Comparison of ENCODE assay signal across 8 mouse cellular contexts in genomic region chr10:28730122-28730521, GRCm38 (mm10).
DNase-seq lines count a peak whose midpoint lies in the region; ATAC-seq lines count a peak whose summit lies in the region.

No protein-coding gene starts in this region.

- no peaks in the 10 kb centered on the region for H3K27me3 ChIP-seq in forebrain, embryonic 11.5 days (ENCODE audit: control insufficient read depth, insufficient read depth, low read length)
- H3K27me3 ChIP-seq in forebrain, embryonic 10.5 days (ENCODE audit: poor library complexity, severe bottlenecking) = no peaks in the 10 kb centered on the region
- no peaks in the 10 kb centered on the region for H3K27me3 ChIP-seq in midbrain, embryonic 11.5 days (ENCODE audit: control insufficient read depth, insufficient read depth, low read length)
- no peaks in the 10 kb centered on the region for H3K27me3 ChIP-seq in midbrain, embryonic 10.5 days (ENCODE audit: low read depth, poor library complexity, severe bottlenecking)

- intact Hi-C loops in gastrocnemius, postnatal 36 days (cut with DNase I) = loop anchor here (10.0 kb wide), 1 partner anchor 245 kb away; no protein-coding TSS in a partner anchor

- H3K9ac ChIP-seq in forebrain, embryonic 11.5 days (ENCODE audit: low read length) = no peak overlapping the region
- H3K9ac ChIP-seq in midbrain, embryonic 11.5 days (ENCODE audit: low read length) = no peak overlapping the region

- WGBS in forebrain, embryonic 11.5 days = 6% methylated on average over 2 of the region's 2 CpGs
- WGBS in forebrain, embryonic 10.5 days = 7% methylated on average over 2 of the region's 2 CpGs
- WGBS in midbrain, embryonic 11.5 days = 11% methylated on average over 2 of the region's 2 CpGs
- 7% methylated on average over 2 of the region's 2 CpGs for WGBS in midbrain, embryonic 10.5 days

- no peaks in the 10 kb centered on the region for H3K9me3 ChIP-seq in forebrain, embryonic 11.5 days (ENCODE audit: control insufficient read depth, low read length)
- no peaks in the 10 kb centered on the region for H3K9me3 ChIP-seq in forebrain, embryonic 10.5 days
- no peaks in the 10 kb centered on the region for H3K9me3 ChIP-seq in midbrain, embryonic 11.5 days (ENCODE audit: control insufficient read depth, low read length)
- H3K9me3 ChIP-seq in midbrain, embryonic 10.5 days (replicated peaks) = no peaks in the 10 kb centered on the region

- H3K4me2 ChIP-seq in forebrain, embryonic 11.5 days (ENCODE audit: low read depth, low read length, severe bottlenecking) = no peak overlapping the region
- no peak overlapping the region for H3K4me2 ChIP-seq in midbrain, embryonic 11.5 days

- no peak for DNase-seq in forebrain, embryonic 11.5 days (ENCODE audit: low spot score)
- no peak for DNase-seq in forebrain, embryonic 10.5 days (ENCODE audit: extremely low spot score, low spot score)
- DNase-seq in midbrain, embryonic 11.5 days (ENCODE audit: low spot score, missing footprints) = no peak
- DNase-seq in midbrain, embryonic 10.5 days (ENCODE audit: low spot score) = no peak
- DNase-seq in embryo, embryonic 10 days (ENCODE audit: low spot score) = peak; percentile 69
- DNase-seq in lung, postnatal 25 days (ENCODE audit: low spot score) = peak; percentile 6
- DNase-seq in gastrocnemius, postnatal 36 days = no peak
- no peak for DNase-seq in adrenal gland, adult 8-10 months

- H3K4me1 ChIP-seq in forebrain, embryonic 11.5 days (replicated peaks; ENCODE audit: control insufficient read depth, insufficient read depth, low read length) = no peaks in the 10 kb centered on the region
- H3K4me1 ChIP-seq in forebrain, embryonic 10.5 days = no peaks in the 10 kb centered on the region
- H3K4me1 ChIP-seq in midbrain, embryonic 11.5 days (ENCODE audit: control insufficient read depth, insufficient read depth, low read length) = no peaks in the 10 kb centered on the region
- H3K4me1 ChIP-seq in midbrain, embryonic 10.5 days = no peaks in the 10 kb centered on the region

- no peaks in the 10 kb centered on the region for H3K36me3 ChIP-seq in forebrain, embryonic 11.5 days (ENCODE audit: control insufficient read depth, insufficient read depth, low read length)
- H3K36me3 ChIP-seq in forebrain, embryonic 10.5 days (replicated peaks) = no peaks in the 10 kb centered on the region
- no peaks in the 10 kb centered on the region for H3K36me3 ChIP-seq in midbrain, embryonic 11.5 days (ENCODE audit: control insufficient read depth, insufficient read depth, low read length)
- H3K36me3 ChIP-seq in midbrain, embryonic 10.5 days = no peaks in the 10 kb centered on the region

- peak; percentile 67; the same call in 1 of the 2 replicates for ATAC-seq in forebrain, embryonic 11.5 days (replicated peaks; ENCODE audit: low FRiP score)
- ATAC-seq in midbrain, embryonic 11.5 days (ENCODE audit: low FRiP score) = peak; percentile 83

- no peak overlapping the region for H3K27ac ChIP-seq in forebrain, embryonic 11.5 days (ENCODE audit: low read depth, low read length)
- no peak overlapping the region for H3K27ac ChIP-seq in forebrain, embryonic 10.5 days
- H3K27ac ChIP-seq in midbrain, embryonic 11.5 days (ENCODE audit: low read depth, low read length) = no peak overlapping the region
- no peak overlapping the region for H3K27ac ChIP-seq in midbrain, embryonic 10.5 days (replicated peaks)

- H3K4me3 ChIP-seq in forebrain, embryonic 11.5 days (ENCODE audit: low read depth, low read length) = no peak overlapping the region
- H3K4me3 ChIP-seq in forebrain, embryonic 10.5 days = no peak overlapping the region
- H3K4me3 ChIP-seq in midbrain, embryonic 11.5 days (ENCODE audit: low read depth, low read length) = no peak overlapping the region
- H3K4me3 ChIP-seq in midbrain, embryonic 10.5 days = no peak overlapping the region

Comparison
In these comparisons a context has a peak if more than half of its experiments do, and no peak if none do; other contexts are left out.
1. DNase-seq: peak in embryo, embryonic 10 days (single experiment) and lung, postnatal 25 days (single experiment); none in forebrain, embryonic 11.5 days (single experiment), forebrain, embryonic 10.5 days (single experiment), midbrain, embryonic 11.5 days (single experiment), midbrain, embryonic 10.5 days (single experiment), gastrocnemius, postnatal 36 days (0 of 2) and adrenal gland, adult 8-10 months (single experiment).